Mouse (Mus musculus) testis, postnatal 10 days (tissue): ENCODE data around the gene Gm7954.
"Not testable (repeated sequence)": the region's sequence is repeated elsewhere in the genome, so short reads cannot be mapped to it uniquely, and the experiment has no call there.

Experiments
- DNase-seq: peaks from one replicate; pipeline ENCODE4 v3.0.0; 2021; ENCODE audit warnings: low spot score

The Gm7954 gene

DNA sequence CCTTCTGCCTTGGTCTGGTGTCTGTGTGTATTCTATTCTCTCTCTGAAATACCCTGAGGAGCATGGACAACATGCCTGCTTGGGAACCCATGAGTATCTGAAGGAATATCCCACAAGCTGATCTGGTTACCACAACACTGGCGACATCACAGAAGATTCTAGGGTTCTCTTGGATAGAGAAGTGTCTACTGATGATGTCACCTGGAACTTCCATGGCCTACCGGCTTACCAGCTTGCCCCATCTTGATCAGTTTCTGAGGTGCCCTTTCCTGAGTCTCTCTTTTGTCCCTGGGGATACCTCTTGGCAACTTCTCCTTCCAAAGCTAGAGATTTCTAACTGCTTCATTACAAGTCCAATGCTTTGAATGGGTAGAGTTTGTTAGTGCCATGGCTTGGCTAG is at the start of gene Gm7954:
Gm7954 (minus strand) TSS at position 101 of the 400 bp plus-strand sequence.
- not testable (repeated sequence) for DNase-seq

DNA sequence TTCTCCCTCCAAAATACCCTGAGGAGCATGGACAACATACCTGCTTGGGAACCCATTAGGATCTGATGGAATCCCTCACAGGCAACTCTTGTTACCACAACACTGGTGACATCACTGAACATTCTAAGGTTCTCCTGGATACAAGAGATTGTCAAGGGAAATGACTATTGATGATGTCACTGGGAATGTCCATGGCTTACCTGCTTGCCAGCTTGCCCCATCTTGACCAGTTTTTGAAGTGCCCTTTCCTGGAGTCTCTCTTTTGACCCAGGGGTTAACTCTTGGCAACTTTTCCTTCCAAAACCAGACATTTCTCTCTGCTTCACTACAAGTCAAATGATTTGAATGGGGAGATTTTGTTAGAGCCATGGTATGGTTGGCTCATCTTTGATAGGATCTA is 36.1 kb upstream of the Gm7954 start, which contains the start of gene Gm3486:
Gm3486 (minus strand) TSS at position 101 of the 400 bp plus-strand sequence.
- DNase-seq, result not testable (repeated sequence)

DNA sequence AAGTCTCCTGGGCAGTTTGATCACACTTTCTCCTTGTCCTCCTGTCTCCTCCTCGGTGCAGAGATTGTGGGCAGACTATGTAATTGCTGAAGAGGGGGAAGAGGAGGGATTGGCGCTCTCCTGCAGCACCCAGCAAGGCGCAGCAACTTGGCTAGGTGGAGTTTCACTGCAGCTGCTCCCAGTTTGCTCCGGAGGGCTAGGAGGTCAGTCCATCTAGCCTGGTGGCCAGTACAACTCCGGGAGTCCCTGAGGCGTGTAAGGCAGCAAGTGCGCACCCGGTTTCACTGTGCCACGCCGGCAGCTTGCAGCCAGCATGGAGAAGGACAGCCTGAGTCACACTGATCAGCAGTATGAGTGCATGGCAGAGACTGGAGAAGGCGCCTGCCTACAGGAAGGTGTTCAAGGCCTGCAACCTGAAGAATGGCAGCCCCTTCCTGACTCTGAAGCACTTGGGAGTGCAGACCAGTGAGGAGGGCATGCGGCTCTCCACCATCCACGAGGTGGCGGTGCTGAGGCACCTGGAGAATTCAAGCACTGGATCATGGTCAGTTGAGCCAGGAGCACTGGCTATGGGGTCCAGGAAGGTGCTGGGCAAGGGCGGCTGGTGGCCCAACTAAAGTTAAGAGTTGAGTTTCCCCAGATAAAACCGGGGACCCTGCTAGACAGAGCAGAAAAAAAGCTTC is 27.8 kb downstream of the Gm7954 start:
- peak; percentile 36 for DNase-seq

GRCm38 (mm10) chr14:41424694-41425093 is 28.6 kb downstream of the Gm7954 start:
- DNase-seq, result peak; percentile 34

DNA sequence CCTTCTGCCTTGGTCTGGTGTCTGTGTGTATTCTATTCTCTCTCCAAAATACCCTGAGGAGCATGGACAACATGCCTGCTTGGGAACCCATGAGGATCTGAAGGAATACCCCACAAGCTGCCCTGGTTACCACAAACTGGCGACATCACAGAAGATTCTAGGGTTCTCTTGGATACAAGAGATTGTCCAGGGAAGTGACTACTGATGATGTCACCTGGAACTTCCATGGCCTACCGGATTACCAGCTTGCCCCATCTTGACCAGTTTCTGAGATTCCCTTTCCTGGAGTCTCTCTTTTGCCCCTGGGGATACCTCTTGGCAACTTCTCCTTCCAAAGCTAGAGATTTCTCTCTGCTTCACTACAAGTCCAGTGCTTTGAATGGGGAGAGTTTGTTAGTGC is 45.1 kb downstream of the Gm7954 start, which contains the start of gene Gm6482:
Gm6482 (minus strand) TSS at position 101 of the 400 bp plus-strand sequence.
- DNase-seq, result not testable (repeated sequence)
